Mouse (Mus musculus): ENCODE results near the gene Phactr2.

Gene Phactr2

GRCm38 (mm10) chr10:13162031-13162430 is 312.2 kb downstream of the Phactr2 start:
- DNase-seq (ENCODE audit: low spot score in 2 of 2), result no peak

- DNase-seq (ENCODE audit: low spot score in 2 of 2), result no peak
These were observed 313.3 kb downstream of the Phactr2 start for GRCm38 (mm10) chr10:13160913-13161312.

Data from natural killer cell, adult 2 months (primary cell).